Mouse (Mus musculus) lung, postnatal 0 days (tissue): ENCODE results near the gene Piezo1.
A peak's percentile ranks its signal among the peaks of the same experiment; 100 is the strongest.

ENCODE experiments used
- CTCF ChIP-seq: IDR thresholded peaks from 2 replicates; pipeline ENCODE4 v1.5.1; 2016; ENCODE audit warnings: antibody characterized with exemption, mild to moderate bottlenecking
- EP300 ChIP-seq: IDR thresholded peaks from 2 replicates; pipeline ENCODE4 v1.6.1; 2016; ENCODE audit warnings: antibody characterized with exemption, mild to moderate bottlenecking, control low read depth

- no peak for TF ChIP-seq CTCF
- TF ChIP-seq EP300, result peak; percentile 65; the same call in 1 of the 2 replicates
Measured at GRCm38 (mm10) chr8:122531312-122531711, 19.8 kb downstream of the Piezo1 start.
